Mouse (Mus musculus) hindbrain, postnatal 0 days (tissue): ENCODE measurements at regions not wholly inside any gene's neighbourhood (a gene's known extent, or its start where the extent isn't known, plus 50 kb on each side); places are given as distances from the start of the nearest gene placed in this dataset.

Experiments
- ATAC-seq: fragments of 200-750 bp; cut with Nextera tagmentation; 2 replicates; pipeline ENCODE4 v1.8.0; 2017; ENCODE audit warnings: mild to moderate bottlenecking, moderate TSS enrichment, moderate library complexity
- DNase-seq: peaks from one replicate; pipeline ENCODE4 v3.0.0-alpha.2; 2015; ENCODE audit warnings: low spot score
- H3K27ac ChIP-seq: fragments of 300-500 bp; sonication (generic); 2 replicates; pipeline ENCODE4 v1.5.1; 2014; ENCODE audit warnings: mild to moderate bottlenecking
- H3K27me3 ChIP-seq: fragments of 300-500 bp; sonication (generic); 2 replicates; pipeline ENCODE4 v1.6.1; 2014; ENCODE audit warnings: low read length, mixed read lengths; ENCODE audit not compliant: insufficient read depth
- H3K36me3 ChIP-seq: fragments of 300-500 bp; sonication (generic); 2 replicates; pipeline ENCODE4 v1.6.1; 2014; ENCODE audit warnings: low read length, mixed read lengths; ENCODE audit not compliant: insufficient read depth
- H3K4me1 ChIP-seq: fragments of 300-500 bp; sonication (generic); 2 replicates; pipeline ENCODE4 v1.6.1; 2014; ENCODE audit warnings: antibody characterized with exemption, low read length, mixed read lengths; ENCODE audit not compliant: insufficient read depth
- H3K4me2 ChIP-seq: fragments of 300-500 bp; sonication (generic); 2 replicates; pipeline ENCODE4 v1.6.1; 2014; ENCODE audit warnings: low read depth, mild to moderate bottlenecking, low read length, moderate library complexity, mixed read lengths
- H3K4me3 ChIP-seq: fragments of 300-500 bp; sonication (generic); 2 replicates; pipeline ENCODE4 v1.5.1; 2014; ENCODE audit warnings: low read length
- H3K9ac ChIP-seq: fragments of 300-500 bp; sonication (generic); replicated peaks from 2 replicates; pipeline ENCODE4 v1.6.1; 2014; ENCODE audit warnings: mild to moderate bottlenecking, low read length, moderate library complexity, mixed read lengths
- H3K9me3 ChIP-seq: fragments of 300-500 bp; sonication (generic); 2 replicates; pipeline ENCODE4 v1.6.1; 2016; ENCODE audit warnings: low read length, mixed read lengths
- CTCF ChIP-seq: IDR thresholded peaks from 2 replicates; pipeline ENCODE4 v1.5.1; 2016; ENCODE audit warnings: antibody characterized with exemption, control low read depth, low read depth
- WGBS: fragments of 180-500 bp; shearing (Covaris S2); extraction: QIAGEN DNeasy Blood & Tissue Kit; methylation state at CpG from one replicate; pipeline ENCODE4 v1.1.7; 2014; 5-methylcytosine and 5-hydroxymethylcytosine counted together

- ATAC-seq (no peak), DNase-seq (no peak)
- Histone ChIP-seq H3K27ac (no peak overlapping the region), H3K4me3 (no peak overlapping the region), H3K4me2 (no peak overlapping the region), H3K27me3 (no peaks in the 10 kb centered on the region), H3K36me3 (no peaks in the 10 kb centered on the region), H3K9ac (no peak overlapping the region), H3K9me3 (no peaks in the 10 kb centered on the region), H3K4me1 (0 out of 2 replicates have a peak, but pooled peaks cover 3% of the 10 kb centered on the region)
- no peak for TF ChIP-seq CTCF
- WGBS = 42% methylated on average over 7 of the region's 7 CpGs
Observed at GRCm38 (mm10) chr1:55887386-55887785, 481.7 kb downstream of the Plcl1 start.

GRCm38 (mm10) chr1:55888711-55889366 is 483.1 kb downstream of the Plcl1 start:
- ATAC-seq (peak; percentile 76), DNase-seq (peak; percentile 77)
- Histone ChIP-seq H3K9ac (no peak overlapping the region), H3K27ac (no peak overlapping the region), H3K9me3 (no peaks in the 10 kb centered on the region), H3K4me3 (no peak overlapping the region), H3K4me2 (peak overlapping the region; percentile 24; the same call in 1 of the 2 replicates), H3K4me1 (0 out of 2 replicates have a peak, but pooled peaks cover 3% of the 10 kb centered on the region), H3K27me3 (no peaks in the 10 kb centered on the region), H3K36me3 (no peaks in the 10 kb centered on the region)
- WGBS = 33% methylated on average over 17 of the region's 17 CpGs
- peak; percentile 6; the same call in 1 of the 2 replicates for TF ChIP-seq CTCF

GRCm38 (mm10) chr1:55890511-55891151 is 484.9 kb downstream of the Plcl1 start:
- Histone ChIP-seq H3K4me3 (no peak overlapping the region), H3K36me3 (no peaks in the 10 kb centered on the region), H3K4me2 (no peak overlapping the region), H3K27me3 (no peaks in the 10 kb centered on the region), H3K9me3 (no peaks in the 10 kb centered on the region), H3K4me1 (0 out of 2 replicates have a peak, but pooled peaks cover 3% of the 10 kb centered on the region), H3K9ac (no peak overlapping the region), H3K27ac (no peak overlapping the region)
- DNase-seq (peak; percentile 87), ATAC-seq (no peak; the same call in 1 of the 2 replicates)
- TF ChIP-seq CTCF = peak; percentile 86
- 58% methylated on average over 15 of the region's 15 CpGs for WGBS

- DNase-seq = no peak
- Histone ChIP-seq H3K4me2 (no peak overlapping the region), H3K4me1 (0 out of 2 replicates have a peak, but pooled peaks cover 3% of the 10 kb centered on the region), H3K9ac (no peak overlapping the region), H3K9me3 (no peaks in the 10 kb centered on the region), H3K4me3 (no peak overlapping the region), H3K27ac (no peak overlapping the region), H3K27me3 (no peaks in the 10 kb centered on the region), H3K36me3 (no peaks in the 10 kb centered on the region)
- WGBS = 76% methylated on average over 10 of the region's 10 CpGs
- no peak for TF ChIP-seq CTCF
- ATAC-seq = no peak
Observed at GRCm38 (mm10) chr1:55891894-55892293, 486.2 kb downstream of the Plcl1 start.

- H3K9me3 ChIP-seq = no peaks in the 10 kb centered on the region
- no peak for DNase-seq
- H3K27me3 ChIP-seq = no peaks in the 10 kb centered on the region
- H3K9ac ChIP-seq = no peak overlapping the region
- H3K4me1 ChIP-seq = no peaks in the 10 kb centered on the region
- H3K36me3 ChIP-seq = no peaks in the 10 kb centered on the region
- no peak for ATAC-seq
- no peak for TF ChIP-seq CTCF
- WGBS = 57% methylated on average over 2 of the region's 2 CpGs
- no peak overlapping the region for H3K4me2 ChIP-seq
- no peak overlapping the region for H3K4me3 ChIP-seq
- H3K27ac ChIP-seq = no peak overlapping the region
Observed at GRCm38 (mm10) chr1:55897572-55897971, 491.9 kb downstream of the Plcl1 start.

- H3K27me3 ChIP-seq = no peaks in the 10 kb centered on the region
- H3K4me1 ChIP-seq = no peaks in the 10 kb centered on the region
- 25% methylated on average over 3 of the region's 3 CpGs for WGBS
- ATAC-seq = no peak
- peak; percentile 61 for DNase-seq
- H3K4me2 ChIP-seq = no peak overlapping the region
- H3K9me3 ChIP-seq = no peaks in the 10 kb centered on the region
- no peak overlapping the region for H3K27ac ChIP-seq
- no peak for TF ChIP-seq CTCF
- H3K9ac ChIP-seq = no peak overlapping the region
- no peaks in the 10 kb centered on the region for H3K36me3 ChIP-seq
- no peak overlapping the region for H3K4me3 ChIP-seq
Observed at GRCm38 (mm10) chr1:55898031-55898430, 492.3 kb downstream of the Plcl1 start.

- 70% methylated on average over 3 of the region's 3 CpGs for WGBS
- no peak for DNase-seq
- no peak for TF ChIP-seq CTCF
Observed at GRCm38 (mm10) chr1:55900033-55900432, 494.3 kb downstream of the Plcl1 start.

More at GRCm38 (mm10) chr1:55900033-55900432, 494.3 kb downstream of the Plcl1 start:
- H3K27ac ChIP-seq = no peak overlapping the region
- no peaks in the 10 kb centered on the region for H3K9me3 ChIP-seq
- no peak overlapping the region for H3K9ac ChIP-seq
- H3K36me3 ChIP-seq = no peaks in the 10 kb centered on the region
- no peaks in the 10 kb centered on the region for H3K27me3 ChIP-seq
- no peak for ATAC-seq
- H3K4me3 ChIP-seq = no peak overlapping the region
- no peak overlapping the region for H3K4me2 ChIP-seq
- H3K4me1 ChIP-seq = no peaks in the 10 kb centered on the region
